In genomic region chr6:108231892-108232710, GRCm38 (mm10) we compare ENCODE assay signal across 16 mouse cellular contexts. TPM values are rescaled to one million over a fixed set of nuclear protein-coding genes. Genes with fewer than 3 reads are reported as not detected.
DNase-seq lines count a peak whose midpoint lies in the region; ATAC-seq and TF ChIP-seq lines count a peak whose summit lies in the region.
"Had no signal": no experiment of that assay in that cellular context is flagged by ENCODE, and none has a peak within 500 bp of the region (broad histone marks: within the 10 kb centered on the region; RNA-seq: fewer than 3 reads in every experiment).

No protein-coding gene starts in this region.

- H3K4me2 ChIP-seq in heart, embryonic 12.5 days, result no peak overlapping the region
- H3K4me2 ChIP-seq: embryonic facial prominence, embryonic 12.5 days; midbrain, embryonic 12.5 days; neural tube, embryonic 15.5 days had no signal

- no peak overlapping the region for H3K4me3 ChIP-seq in heart, adult 2 months
- no peak overlapping the region for H3K4me3 ChIP-seq in heart, embryonic 12.5 days
- no peak overlapping the region for H3K4me3 ChIP-seq in layer of hippocampus, adult 2 months
- H3K4me3 ChIP-seq: embryonic facial prominence, embryonic 12.5 days; midbrain, embryonic 12.5 days; neural tube, embryonic 15.5 days had no signal

- 66% methylated on average over 11 of the region's 11 CpGs for WGBS in heart, adult 2 months
- WGBS in heart, embryonic 12.5 days, result 71% methylated on average over 11 of the region's 11 CpGs

- no peak for ATAC-seq in heart, embryonic 12.5 days (ENCODE audit: insufficient number of reproducible peaks, low FRiP score)
- peak; percentile 52 for ATAC-seq in megakaryocyte, adult 5-6 weeks (ENCODE audit: poor library complexity, severe bottlenecking)
- ATAC-seq: forebrain, embryonic 14.5 days; Patski had no signal

- H3K9me3 ChIP-seq in heart, embryonic 12.5 days (replicated peaks), result no peaks in the 10 kb centered on the region
- H3K9me3 ChIP-seq: embryonic facial prominence, embryonic 12.5 days; midbrain, embryonic 12.5 days; neural tube, embryonic 15.5 days had no signal

- no peaks in the 10 kb centered on the region for H3K27me3 ChIP-seq in heart, adult 2 months (ENCODE audit: control insufficient read depth, insufficient read depth, low read length)
- H3K27me3 ChIP-seq in heart, embryonic 12.5 days (replicated peaks), result no peaks in the 10 kb centered on the region
- H3K27me3 ChIP-seq: embryonic facial prominence, embryonic 12.5 days; midbrain, embryonic 12.5 days; neural tube, embryonic 15.5 days; Patski had no signal

- intact Hi-C loops in heart, adult 2 months (cut with DNase I), result loop anchor here (2.0 to 5.0 kb wide), 2 partner anchors 17 to 95 kb away; no protein-coding TSS in a partner anchor

- no peaks in the 10 kb centered on the region for H3K79me2 ChIP-seq in heart, adult 2 months (replicated peaks; ENCODE audit: control insufficient read depth, insufficient read depth, low read length)

- peaks cover 12% of the 10 kb centered on the region for H3K36me3 ChIP-seq in heart, adult 2 months (ENCODE audit: control insufficient read depth, insufficient read depth, low read length)
- no peaks in the 10 kb centered on the region for H3K36me3 ChIP-seq in heart, embryonic 12.5 days
- H3K36me3 ChIP-seq: embryonic facial prominence, embryonic 12.5 days; midbrain, embryonic 12.5 days; neural tube, embryonic 15.5 days had no signal

- no peak for DNase-seq in heart, adult 2 months
- DNase-seq in layer of hippocampus, adult 2 months (ENCODE audit: low spot score in 2 of 2), result no peak
- no peak for DNase-seq in layer of hippocampus, adult 9-10 months (ENCODE audit: low spot score)
- peak; percentile 30 for DNase-seq in adipocyte (ENCODE audit: low spot score)
- DNase-seq in left cerebral cortex, adult 8-10 months (ENCODE audit: low spot score in 2 of 2), result no peak
- DNase-seq in thymus, postnatal 0 days (ENCODE audit: low spot score), result no peak
- DNase-seq: cerebellum, adult 2 months; heart, adult 11 months; thymus, adult 18-20 months had no signal

- H3K9ac ChIP-seq in heart, adult 2 months (ENCODE audit: low read depth, low read length), result no peak overlapping the region
- no peak overlapping the region for H3K9ac ChIP-seq in heart, embryonic 12.5 days
- H3K9ac ChIP-seq: embryonic facial prominence, embryonic 12.5 days; midbrain, embryonic 12.5 days; neural tube, embryonic 15.5 days had no signal

- peaks cover 38% of the 10 kb centered on the region for H3K4me1 ChIP-seq in heart, adult 2 months (ENCODE audit: control insufficient read depth, insufficient read depth, low read length)
- peaks cover 66% of the 10 kb centered on the region for H3K4me1 ChIP-seq in heart, embryonic 12.5 days (replicated peaks)

- peak; percentile 56 for TF ChIP-seq CTCF in heart, adult 2 months (IDR thresholded peaks at IDR 0.05)
- peak; percentile 51 for TF ChIP-seq CTCF in layer of hippocampus, adult 2 months (conservative IDR thresholded peaks at IDR 0.05)

- no peak for TF ChIP-seq EP300 in heart, adult 2 months (IDR thresholded peaks at IDR 0.05; ENCODE audit: insufficient read depth, low read depth, low read length)

- H3K27ac ChIP-seq in heart, adult 2 months, result peak overlapping the region; percentile 62
- H3K27ac ChIP-seq in heart, embryonic 12.5 days (ENCODE audit: poor library complexity, severe bottlenecking), result no peak overlapping the region
- peak overlapping the region; percentile 53; the same call in 1 of the 2 replicates for H3K27ac ChIP-seq in layer of hippocampus, adult 2 months
- H3K27ac ChIP-seq: embryonic facial prominence, embryonic 12.5 days; midbrain, embryonic 12.5 days; neural tube, embryonic 15.5 days had no signal

- no peak for TF ChIP-seq POLR2A in heart, adult 2 months (IDR thresholded peaks at IDR 0.05; ENCODE audit: insufficient read depth, low read depth, low read length)

RNA-seq across cellular contexts. Expression of gene Itpr1, which starts 19.2 kb away (rescaled TPM):
- 10 to 100 TPM; 37.9 to 47.6 TPM for total RNA-seq in heart, adult 2 months (2021)
- 14.0 and 32.8 TPM in 2 replicates for polyA plus RNA-seq in heart, adult 2 months (2012; rRNA removed)
- 22.0 and 22.7 TPM in 2 replicates for polyA plus RNA-seq in heart, embryonic 12.5 days (2016; fragmentation: Nextera tagmentation; extraction: Ambion mirVana)
- total RNA-seq in layer of hippocampus, adult 2 months (2021), result 100 to 1,000 TPM; 317 to 337 TPM
- 51.2 and 55.7 TPM in 2 replicates for total RNA-seq in megakaryocyte, adult 5-6 weeks (2015)
- 127 and 135 TPM in 2 replicates for total RNA-seq in megakaryocyte, adult 5-6 weeks (2017)
- total RNA-seq in left cerebral cortex, adult 8-10 months (2022), result 100 to 1,000 TPM; 444 to 572 (median 514) TPM
- polyA plus RNA-seq in thymus, postnatal 0 days (2015; fragmentation: Nextera tagmentation; extraction: Ambion mirVana), result 12.1 and 18.0 TPM in 2 replicates

RNA-seq across cellular contexts. Expression of gene Sumf1, which starts 46.7 kb away (rescaled TPM):
- total RNA-seq in heart, adult 2 months (2021), result 10 to 100 TPM; 12.1 to 13.5 TPM
- polyA plus RNA-seq in heart, adult 2 months (2012; rRNA removed), result 11.0 and 11.8 TPM in 2 replicates
- 24.6 and 25.2 TPM in 2 replicates for polyA plus RNA-seq in heart, embryonic 12.5 days (2016; fragmentation: Nextera tagmentation; extraction: Ambion mirVana)
- 10 to 100 TPM; 20.6 to 21.9 TPM for total RNA-seq in layer of hippocampus, adult 2 months (2021)
- total RNA-seq in megakaryocyte, adult 5-6 weeks (2015), result 43.7 and 48.2 TPM in 2 replicates
- total RNA-seq in megakaryocyte, adult 5-6 weeks (2017), result 44.8 and 49.1 TPM in 2 replicates
- total RNA-seq in left cerebral cortex, adult 8-10 months (2022), result 10 to 100 TPM; 23.3 to 26.6 (median 24.4) TPM
- 14.8 and 17.3 TPM in 2 replicates for polyA plus RNA-seq in thymus, postnatal 0 days (2015; fragmentation: Nextera tagmentation; extraction: Ambion mirVana)
